Mouse (Mus musculus): ENCODE data around the gene Cdc42ep1. TPM values are rescaled to one million over a fixed set of nuclear protein-coding genes. Genes with fewer than 3 reads are reported as not detected.

Gene Cdc42ep1
- 19.2 and 19.4 TPM in 2 replicates for polyA plus RNA-seq (2016; fragmentation: Nextera tagmentation; extraction: Ambion mirVana)

GRCm38 (mm10) chr15:78842371-78843163 is at the start of gene Cdc42ep1:
Gene Cdc42ep1, plus strand, starts transcription at chr15:78842624.
- DNase-seq (ENCODE audit: low spot score), result peak; percentile 65
- peaks cover 58% of the 10 kb centered on the region for H3K27me3 ChIP-seq (ENCODE audit: insufficient read depth, poor library complexity, severe bottlenecking)
- no peaks in the 10 kb centered on the region for H3K36me3 ChIP-seq
- under 1% methylated on average over 86 of the region's 86 CpGs for WGBS
- H3K27ac ChIP-seq, result peak within 1 kb of the TSS; percentile 92
- H3K4me1 ChIP-seq (replicated peaks), result peaks cover 87% of the 10 kb centered on the region
- H3K9me3 ChIP-seq, result no peaks in the 10 kb centered on the region
- peak within 1 kb of the TSS; percentile 65 for H3K4me3 ChIP-seq

DNA sequence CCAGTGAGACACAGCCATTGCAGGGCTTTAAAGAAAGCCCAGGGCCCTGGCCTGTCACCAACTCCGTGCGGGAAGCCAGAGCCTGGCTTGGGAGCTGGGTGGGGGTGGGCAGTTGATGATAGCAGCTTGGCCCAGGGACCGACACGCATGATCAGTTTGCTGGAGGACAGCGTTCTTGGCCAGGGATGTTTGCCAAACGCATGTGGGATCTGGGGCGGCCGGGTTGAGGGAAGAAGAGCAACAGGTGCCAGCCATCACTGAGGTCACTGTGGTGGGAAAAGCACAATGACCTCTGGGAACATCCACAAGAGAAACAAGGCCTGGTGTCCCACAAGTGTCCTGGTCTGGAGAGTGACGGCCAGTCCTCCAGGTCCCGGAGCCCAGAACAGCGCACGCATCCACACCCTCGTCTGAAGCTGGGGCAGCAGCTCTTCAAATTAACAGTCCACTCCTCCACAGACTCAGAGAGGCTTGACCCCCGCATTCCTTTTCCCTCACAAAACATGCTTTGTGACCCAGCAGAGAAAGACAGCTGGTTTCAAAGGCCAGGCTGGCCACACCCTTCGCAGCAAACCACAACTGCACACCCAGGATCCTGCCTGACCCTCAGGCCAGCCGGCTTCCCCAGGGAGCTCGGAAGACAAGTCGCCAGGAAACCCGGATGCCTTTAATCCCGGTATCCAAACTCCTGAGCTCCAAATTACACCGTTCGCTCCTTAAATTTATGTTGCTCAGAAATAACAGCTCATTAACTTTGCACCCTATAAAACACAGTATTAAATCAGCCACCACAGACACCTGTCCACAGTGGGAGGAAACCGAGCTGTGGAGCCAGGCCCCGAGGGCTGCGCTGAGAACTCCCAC is 46.0 kb upstream of the Cdc42ep1 start:
- Histone ChIP-seq H3K9me3 (no peaks in the 10 kb centered on the region), H3K36me3 (no peaks in the 10 kb centered on the region), H3K4me1 (replicated peaks) (peaks cover 39% of the 10 kb centered on the region), H3K27me3 (ENCODE audit: insufficient read depth, poor library complexity, severe bottlenecking) (peaks cover 45% of the 10 kb centered on the region), H3K27ac (peak overlapping the region; percentile 75), H3K4me3 (0 out of 2 replicates have a peak overlapping the region, but pooled peaks have one; percentile 6)
- 42% methylated on average over 25 of the region's 25 CpGs for WGBS
- DNase-seq (ENCODE audit: low spot score), result peak; percentile 48

- Histone ChIP-seq H3K4me3 (no peak overlapping the region), H3K9me3 (no peaks in the 10 kb centered on the region), H3K27ac (no peak overlapping the region), H3K36me3 (no peaks in the 10 kb centered on the region), H3K4me1 (replicated peaks) (peaks cover 44% of the 10 kb centered on the region), H3K27me3 (ENCODE audit: insufficient read depth, poor library complexity, severe bottlenecking) (peaks cover 51% of the 10 kb centered on the region)
- WGBS, result 82% methylated on average over 8 of the region's 8 CpGs
- DNase-seq (ENCODE audit: low spot score), result no peak
Measured at GRCm38 (mm10) chr15:78797060-78797329, 45.4 kb upstream of the Cdc42ep1 start.

GRCm38 (mm10) chr15:78799029-78799428 is 43.4 kb upstream of the Cdc42ep1 start:
- Histone ChIP-seq H3K36me3 (no peaks in the 10 kb centered on the region), H3K4me1 (replicated peaks) (peaks cover 65% of the 10 kb centered on the region), H3K27me3 (ENCODE audit: insufficient read depth, poor library complexity, severe bottlenecking) (peaks cover 71% of the 10 kb centered on the region), H3K9me3 (no peaks in the 10 kb centered on the region), H3K27ac (peak overlapping the region; percentile 56; the same call in 1 of the 2 replicates), H3K4me3 (no peak overlapping the region)
- DNase-seq (ENCODE audit: low spot score), result no peak
- 55% methylated on average over 21 of the region's 21 CpGs for WGBS

- Histone ChIP-seq H3K27me3 (ENCODE audit: insufficient read depth, poor library complexity, severe bottlenecking) (peaks cover 88% of the 10 kb centered on the region), H3K4me3 (peak overlapping the region; percentile 56)
Measured at GRCm38 (mm10) chr15:78801571-78801970, 40.9 kb upstream of the Cdc42ep1 start.

GRCm38 (mm10) chr15:78801971-78802741 is 40.3 kb upstream of the Cdc42ep1 start:
- Histone ChIP-seq H3K27me3 (ENCODE audit: insufficient read depth, poor library complexity, severe bottlenecking) (peaks cover 85% of the 10 kb centered on the region), H3K27ac (peak overlapping the region; percentile 80), H3K4me1 (replicated peaks) (peaks cover 55% of the 10 kb centered on the region), H3K4me3 (peak overlapping the region; percentile 56), H3K9me3 (no peaks in the 10 kb centered on the region), H3K36me3 (no peaks in the 10 kb centered on the region)
- WGBS, result 4% methylated on average over 67 of the region's 67 CpGs
- no peak for DNase-seq (ENCODE audit: low spot score)

More at GRCm38 (mm10) chr15:78801571-78801970, 40.9 kb upstream of the Cdc42ep1 start:
- Histone ChIP-seq H3K4me1 (replicated peaks) (peaks cover 55% of the 10 kb centered on the region), H3K9me3 (no peaks in the 10 kb centered on the region), H3K27ac (no peak overlapping the region), H3K36me3 (no peaks in the 10 kb centered on the region)
- no peak for DNase-seq (ENCODE audit: low spot score)
- WGBS, result 53% methylated on average over 9 of the region's 9 CpGs

DNA sequence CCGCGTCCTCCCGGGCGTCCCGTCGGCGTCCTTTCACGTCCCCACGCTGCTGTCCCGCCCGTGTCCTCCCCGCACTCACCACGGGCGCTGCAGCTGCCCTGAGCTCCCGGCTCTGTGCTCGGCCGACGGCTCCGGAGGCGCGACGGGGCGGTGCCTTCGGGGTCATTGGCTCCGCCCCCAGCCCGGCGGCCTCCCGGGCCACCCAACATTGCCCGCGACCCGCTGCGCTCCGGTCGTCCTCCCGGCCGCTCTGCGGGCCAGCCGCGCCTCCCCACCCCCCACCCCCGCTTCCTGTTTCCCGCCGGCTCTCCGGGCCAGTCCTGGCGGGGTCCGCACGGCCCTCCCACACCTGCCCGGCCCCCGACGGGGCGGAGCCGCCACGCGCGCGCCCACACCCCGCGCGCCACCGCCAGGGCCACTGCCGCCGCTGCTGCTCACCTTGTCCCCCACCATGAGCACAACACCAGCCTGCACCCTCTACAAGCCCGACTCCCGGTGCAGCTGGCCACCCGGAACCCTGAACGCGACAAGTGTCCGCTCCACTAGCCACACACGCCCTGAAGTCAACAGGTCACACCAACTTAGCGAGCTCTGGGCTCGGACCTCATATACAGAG is 39.5 kb upstream of the Cdc42ep1 start, which contains the start of gene Card10:
Gene Card10, minus strand, starts transcription at position 267 of the 616 bp plus-strand sequence.
- H3K36me3 ChIP-seq, result no peaks in the 10 kb centered on the region
- H3K27ac ChIP-seq, result peak within 1 kb of the TSS; percentile 80
- WGBS, result under 1% methylated on average over 70 of the region's 70 CpGs
- H3K4me1 ChIP-seq (replicated peaks), result peaks cover 50% of the 10 kb centered on the region
- H3K27me3 ChIP-seq (ENCODE audit: insufficient read depth, poor library complexity, severe bottlenecking), result peaks cover 81% of the 10 kb centered on the region
- H3K4me3 ChIP-seq, result peak within 1 kb of the TSS; percentile 56
- DNase-seq (ENCODE audit: low spot score), result peak; percentile 47
- H3K9me3 ChIP-seq, result no peaks in the 10 kb centered on the region

DNA sequence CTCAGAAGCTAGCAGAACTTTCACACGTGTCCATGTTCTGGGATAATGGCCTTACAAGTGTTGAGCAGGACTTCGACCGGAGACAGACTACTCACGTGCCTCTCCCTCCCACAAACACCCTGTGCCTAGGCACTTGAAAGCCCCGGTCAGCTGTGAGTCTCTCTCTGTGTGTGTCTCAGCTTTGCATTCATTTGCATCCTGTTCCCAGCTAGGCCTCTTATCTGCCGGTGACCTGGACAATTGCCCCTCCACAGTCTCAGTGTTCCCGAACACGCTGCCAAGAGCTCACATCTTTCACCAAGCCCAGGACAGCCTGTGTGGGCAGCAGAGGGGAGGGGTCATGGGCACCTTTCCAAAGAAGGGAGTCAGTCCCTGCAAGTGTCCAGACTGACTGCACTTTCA is 38.9 kb upstream of the Cdc42ep1 start:
- Histone ChIP-seq H3K27me3 (ENCODE audit: insufficient read depth, poor library complexity, severe bottlenecking) (peaks cover 81% of the 10 kb centered on the region), H3K4me1 (replicated peaks) (peaks cover 46% of the 10 kb centered on the region), H3K27ac (peak overlapping the region; percentile 57; the same call in 1 of the 2 replicates), H3K4me3 (peak overlapping the region; percentile 56; the same call in 1 of the 2 replicates), H3K36me3 (no peaks in the 10 kb centered on the region), H3K9me3 (no peaks in the 10 kb centered on the region)
- DNase-seq (ENCODE audit: low spot score), result peak; percentile 34
- 3% methylated on average over 8 of the region's 8 CpGs for WGBS

- H3K27ac ChIP-seq, result no peak overlapping the region
- H3K4me1 ChIP-seq (replicated peaks), result peaks cover 41% of the 10 kb centered on the region
- H3K36me3 ChIP-seq, result no peaks in the 10 kb centered on the region
- H3K9me3 ChIP-seq, result no peaks in the 10 kb centered on the region
- no peak for DNase-seq (ENCODE audit: low spot score)
- peaks cover 76% of the 10 kb centered on the region for H3K27me3 ChIP-seq (ENCODE audit: insufficient read depth, poor library complexity, severe bottlenecking)
- H3K4me3 ChIP-seq, result no peak overlapping the region
- 6% methylated on average over 6 of the region's 6 CpGs for WGBS
Measured at GRCm38 (mm10) chr15:78804326-78804725, 38.1 kb upstream of the Cdc42ep1 start.

DNA sequence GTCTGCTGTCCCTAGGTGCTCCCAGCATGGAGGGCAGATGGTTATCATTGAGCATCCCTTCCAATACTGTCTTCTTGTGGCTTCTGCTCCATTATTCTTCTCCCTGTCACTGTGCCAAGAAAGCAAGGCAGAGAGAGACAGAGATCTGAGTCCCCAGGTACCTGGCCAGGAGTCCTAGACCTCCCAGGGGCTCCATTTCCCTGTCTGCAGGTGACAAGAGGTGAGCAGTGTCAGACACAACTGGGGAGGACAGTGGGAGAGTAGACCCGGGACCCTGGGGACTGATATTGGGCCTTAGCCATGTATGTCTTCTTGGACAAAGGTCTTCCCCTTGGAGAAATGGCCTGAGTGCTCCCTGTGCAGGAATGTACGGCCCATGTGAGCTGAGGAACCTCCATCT is 37.1 kb upstream of the Cdc42ep1 start:
- no peak overlapping the region for H3K27ac ChIP-seq
- no peaks in the 10 kb centered on the region for H3K36me3 ChIP-seq
- H3K27me3 ChIP-seq (ENCODE audit: insufficient read depth, poor library complexity, severe bottlenecking), result peaks cover 71% of the 10 kb centered on the region
- H3K4me1 ChIP-seq (replicated peaks), result peaks cover 41% of the 10 kb centered on the region
- no peaks in the 10 kb centered on the region for H3K9me3 ChIP-seq
- no peak for DNase-seq (ENCODE audit: low spot score)
- 78% methylated on average over 2 of the region's 2 CpGs for whole genome bisulfite sequencing
- no peak overlapping the region for H3K4me3 ChIP-seq

DNA sequence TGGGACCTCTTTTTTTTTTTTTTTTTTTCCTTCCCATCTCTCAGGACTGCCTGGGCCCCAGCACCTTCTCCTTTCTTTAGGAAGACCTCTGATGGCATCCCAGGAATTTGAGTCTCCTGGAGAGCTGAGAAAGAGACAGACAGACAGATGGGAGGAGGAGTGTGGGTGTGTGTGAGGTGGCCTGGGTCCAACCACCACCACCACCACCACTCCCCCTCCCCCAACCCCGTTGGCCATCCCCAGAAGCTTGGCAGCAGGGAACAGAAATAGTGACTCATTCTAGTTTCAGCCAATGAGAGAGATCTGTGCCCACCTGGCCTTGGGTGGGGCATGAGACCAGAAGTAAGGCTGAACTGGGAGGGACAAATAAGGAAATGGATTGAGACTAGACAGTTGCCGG is 35.8 kb upstream of the Cdc42ep1 start:
- Histone ChIP-seq H3K9me3 (no peaks in the 10 kb centered on the region), H3K4me3 (no peak overlapping the region), H3K27me3 (ENCODE audit: insufficient read depth, poor library complexity, severe bottlenecking) (peaks cover 58% of the 10 kb centered on the region), H3K4me1 (replicated peaks) (peaks cover 38% of the 10 kb centered on the region), H3K36me3 (no peaks in the 10 kb centered on the region), H3K27ac (0 out of 2 replicates have a peak overlapping the region, but pooled peaks have one; percentile 4)
- 52% methylated on average over 2 of the region's 2 CpGs for WGBS
- no peak for DNase-seq (ENCODE audit: low spot score)

- Histone ChIP-seq H3K36me3 (no peaks in the 10 kb centered on the region), H3K27me3 (ENCODE audit: insufficient read depth, poor library complexity, severe bottlenecking) (peaks cover 53% of the 10 kb centered on the region), H3K4me1 (replicated peaks) (peaks cover 33% of the 10 kb centered on the region), H3K9me3 (no peaks in the 10 kb centered on the region), H3K27ac (0 out of 2 replicates have a peak overlapping the region, but pooled peaks have one; percentile 4), H3K4me3 (no peak overlapping the region)
- WGBS, result 83% methylated on average over 3 of the region's 3 CpGs
- DNase-seq (ENCODE audit: low spot score), result no peak
Measured at GRCm38 (mm10) chr15:78807141-78807540, 35.3 kb upstream of the Cdc42ep1 start.
